Mouse (Mus musculus) stomach, postnatal 0 days (tissue): ENCODE measurements around the gene Gm47289. TPM values are rescaled to one million over a fixed set of nuclear protein-coding genes. Genes with fewer than 3 reads are reported as not detected.

Experiments used
- ATAC-seq: fragments of 200-750 bp; cut with Nextera tagmentation; 2 replicates; pipeline ENCODE4 v1.8.0; 2017; ENCODE audit not compliant: low FRiP score, low TSS enrichment
- DNase-seq: peaks from one replicate; pipeline ENCODE4 v3.0.0-alpha.2; 2016; ENCODE audit warnings: low spot score
- H3K27ac ChIP-seq: fragments of 300-500 bp; sonication (generic); replicated peaks from 2 replicates; pipeline ENCODE4 v1.5.1; 2014; ENCODE audit warnings: mild to moderate bottlenecking, control low read depth
- H3K27me3 ChIP-seq: fragments of 300-500 bp; sonication (generic); 2 replicates; pipeline ENCODE4 v1.6.1; 2014; ENCODE audit warnings: low read length; ENCODE audit not compliant: control insufficient read depth, insufficient read depth
- H3K36me3 ChIP-seq: fragments of 300-500 bp; sonication (generic); 2 replicates; pipeline ENCODE4 v1.6.1; 2014; ENCODE audit warnings: low read length, mixed read lengths; ENCODE audit not compliant: control insufficient read depth, insufficient read depth
- H3K4me1 ChIP-seq: fragments of 300-500 bp; sonication (generic); replicated peaks from 2 replicates; pipeline ENCODE4 v1.6.1; 2014; ENCODE audit warnings: antibody characterized with exemption; ENCODE audit not compliant: control insufficient read depth, insufficient read depth
- H3K4me2 ChIP-seq: fragments of 300-500 bp; sonication (generic); replicated peaks from 2 replicates; pipeline ENCODE4 v1.6.1; 2014; ENCODE audit warnings: low read depth, mild to moderate bottlenecking, control low read depth, moderate library complexity
- H3K4me3 ChIP-seq: fragments of 300-500 bp; sonication (generic); 2 replicates; pipeline ENCODE4 v1.5.1; 2014; ENCODE audit warnings: low read depth, low read length, control low read depth
- H3K9ac ChIP-seq: fragments of 300-500 bp; sonication (generic); 2 replicates; pipeline ENCODE4 v1.6.1; 2014; ENCODE audit warnings: mild to moderate bottlenecking, low read length, control low read depth, mixed read lengths
- H3K9me3 ChIP-seq: fragments of 300-500 bp; sonication (generic); 2 replicates; pipeline ENCODE4 v1.6.1; 2016; ENCODE audit warnings: low read length; ENCODE audit not compliant: control insufficient read depth
- CTCF ChIP-seq: IDR thresholded peaks from 2 replicates; pipeline ENCODE4 v1.5.1; 2016; ENCODE audit warnings: antibody characterized with exemption, low read depth, mild to moderate bottlenecking, moderate library complexity
- EP300 ChIP-seq: optimal IDR thresholded peaks from 2 replicates; pipeline ENCODE3; 2016; ENCODE audit warnings: antibody characterized with exemption
- WGBS: fragments of 180-500 bp; shearing (Covaris S2); extraction: QIAGEN DNeasy Blood & Tissue Kit; methylation state at CpG from one replicate; pipeline ENCODE4 v1.1.7; 2014; 5-methylcytosine and 5-hydroxymethylcytosine counted together
- polyA plus RNA-seq: library from polyadenylated mRNA; unstranded; fragments of >200 nt; fragmentation: Nextera tagmentation; extraction: Ambion mirVana; gene quantifications from 2 replicates; pipeline ENCODE4 v1.2.1, GENCODE M21; 2015

Gene Gm47289
- polyA plus RNA-seq, 1 experiment from 2014 or later, result not detected

GRCm38 (mm10) chr9:119203617-119204016 lies 44.7 kb downstream of the Gm47289 start:
- Histone ChIP-seq H3K27ac (no peak overlapping the region), H3K36me3 (no peaks in the 10 kb centered on the region), H3K4me2 (no peak overlapping the region), H3K9me3 (no peaks in the 10 kb centered on the region), H3K9ac (no peak overlapping the region), H3K4me1 (no peaks in the 10 kb centered on the region), H3K27me3 (no peaks in the 10 kb centered on the region), H3K4me3 (no peak overlapping the region)
- TF ChIP-seq EP300, result no peak
- TF ChIP-seq CTCF, result no peak
- no peak for DNase-seq
- WGBS, result 95% methylated on average over 9 of the region's 9 CpGs
- ATAC-seq, result no peak

- 90% methylated on average over 5 of the region's 5 CpGs for WGBS
Observed at GRCm38 (mm10) chr9:119205756-119206155, 46.8 kb downstream of the Gm47289 start.

GRCm38 (mm10) chr9:119206666-119207065 lies 47.7 kb downstream of the Gm47289 start:
- no peak for TF ChIP-seq CTCF
- no peak for TF ChIP-seq EP300
- DNase-seq, result no peak
- Histone ChIP-seq H3K4me3 (no peak overlapping the region), H3K9me3 (no peaks in the 10 kb centered on the region), H3K9ac (no peak overlapping the region), H3K4me1 (no peaks in the 10 kb centered on the region), H3K4me2 (no peak overlapping the region), H3K27me3 (no peaks in the 10 kb centered on the region), H3K36me3 (no peaks in the 10 kb centered on the region), H3K27ac (no peak overlapping the region)
- no peak for ATAC-seq
- WGBS, result 78% methylated on average over 2 of the region's 2 CpGs

More at GRCm38 (mm10) chr9:119205756-119206155, 46.8 kb downstream of the Gm47289 start:
- Histone ChIP-seq H3K27me3 (no peaks in the 10 kb centered on the region), H3K36me3 (no peaks in the 10 kb centered on the region), H3K9ac (no peak overlapping the region), H3K4me1 (no peaks in the 10 kb centered on the region), H3K4me2 (no peak overlapping the region), H3K9me3 (no peaks in the 10 kb centered on the region), H3K4me3 (no peak overlapping the region), H3K27ac (no peak overlapping the region)
- DNase-seq, result no peak
- no peak for ATAC-seq
- no peak for TF ChIP-seq CTCF
- no peak for TF ChIP-seq EP300

- Histone ChIP-seq H3K4me1 (no peaks in the 10 kb centered on the region), H3K4me2 (no peak overlapping the region), H3K36me3 (no peaks in the 10 kb centered on the region), H3K4me3 (no peak overlapping the region), H3K27me3 (no peaks in the 10 kb centered on the region), H3K9ac (no peak overlapping the region), H3K27ac (no peak overlapping the region), H3K9me3 (no peaks in the 10 kb centered on the region)
- no peak for TF ChIP-seq EP300
- no peak for TF ChIP-seq CTCF
- 53% methylated on average over 4 of the region's 4 CpGs for WGBS
- DNase-seq (no peak), ATAC-seq (no peak)
Observed at GRCm38 (mm10) chr9:119207113-119207512, 48.2 kb downstream of the Gm47289 start.

- H3K4me2 ChIP-seq, result no peak within 1 kb of the TSS
- H3K4me1 ChIP-seq, result no peaks in the 10 kb centered on the region
- H3K9ac ChIP-seq, result no peak within 1 kb of the TSS
- no peak within 1 kb of the TSS for H3K4me3 ChIP-seq
- TF ChIP-seq CTCF, result no peak
- TF ChIP-seq EP300, result no peak
- no peaks in the 10 kb centered on the region for H3K27me3 ChIP-seq
- H3K9me3 ChIP-seq, result no peaks in the 10 kb centered on the region
- ATAC-seq (no peak), DNase-seq (no peak)
- H3K27ac ChIP-seq, result no peak within 1 kb of the TSS
- 95% methylated on average over 4 of the region's 4 CpGs for WGBS
- no peaks in the 10 kb centered on the region for H3K36me3 ChIP-seq
Observed at GRCm38 (mm10) chr9:119208998-119209397, 50.0 kb downstream of the Gm47289 start, which contains the start of gene Slc22a13. Gene Slc22a13, minus strand, starts transcription at chr9:119209098.

Other genes starting within 250 kb of the Gm47289 start
- 7.4 and 9.0 TPM in 2 replicates for gene Ctdspl, start 232.7 kb upstream of the Gm47289 start, polyA plus RNA-seq
- gene Vill, start 106.4 kb upstream of the Gm47289 start, polyA plus RNA-seq, result 55.0 and 61.3 TPM in 2 replicates
- 35.3 and 39.2 TPM in 2 replicates for gene Plcd1, start 65.7 kb upstream of the Gm47289 start, polyA plus RNA-seq
- 0.18 TPM in 2 replicates for gene Dlec1, start 56.7 kb upstream of the Gm47289 start, polyA plus RNA-seq
- gene Acaa1b, start 2.1 kb upstream of the Gm47289 start, polyA plus RNA-seq, result 10.7 and 11.2 TPM in 2 replicates
- 0.07 TPM in 1 of 2 replicates, not detected in the other for gene Slc22a13, start 49.9 kb downstream of the Gm47289 start, polyA plus RNA-seq
- gene Oxsr1, start 163.3 kb downstream of the Gm47289 start, polyA plus RNA-seq, result 8.7 and 9.7 TPM in 2 replicates
- 181 and 193 TPM in 2 replicates for gene Acaa1a, start 180.5 kb downstream of the Gm47289 start, polyA plus RNA-seq
- 40.8 and 41.5 TPM in 2 replicates for gene Myd88, start 182.2 kb downstream of the Gm47289 start, polyA plus RNA-seq
- gene Xylb, start 198.2 kb downstream of the Gm47289 start, polyA plus RNA-seq, result 3.2 and 5.7 TPM in 2 replicates
- not detected in 2 replicates for gene Slc22a14, start 206.4 kb downstream of the Gm47289 start, polyA plus RNA-seq
- gene Acvr2b, start 243.0 kb downstream of the Gm47289 start, polyA plus RNA-seq, result 6.2 and 6.3 TPM in 2 replicates